Mouse (Mus musculus): Measurements from ENCODE around the gene Lta. TPM values are rescaled to one million over a fixed set of nuclear protein-coding genes. Genes with fewer than 3 reads are reported as not detected.

Gene Lta
- polyA plus RNA-seq, 1 experiment from 2014 or later = not detected

DNA sequence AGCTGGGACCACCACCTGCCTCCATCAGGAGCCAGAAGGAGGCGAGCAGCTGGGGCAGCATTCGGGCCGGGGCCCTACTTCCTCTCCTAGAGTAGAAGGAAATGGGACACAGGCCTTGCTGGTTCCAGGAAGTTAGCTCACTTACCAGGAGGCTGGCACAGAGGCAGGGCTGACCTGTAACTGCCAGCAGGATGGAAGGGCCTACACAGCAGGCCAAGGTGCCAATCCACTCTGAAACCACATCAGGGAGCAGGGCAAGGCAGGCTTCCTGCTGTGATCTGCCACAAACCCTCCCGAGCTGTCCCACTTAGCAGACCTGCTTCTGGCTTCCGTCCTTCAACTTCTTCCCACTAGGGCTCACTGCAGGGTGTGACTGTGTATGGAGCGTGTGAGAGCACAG, 17.1 kb upstream of the Lta start:
- no peak overlapping the region for H3K4me2 ChIP-seq
- ATAC-seq (replicated peaks; ENCODE audit: insufficient number of reproducible peaks, low FRiP score, low TSS enrichment) = no peak
- H3K27ac ChIP-seq (ENCODE audit: low read depth, low read length) = no peak overlapping the region
- H3K36me3 ChIP-seq (ENCODE audit: control insufficient read depth, insufficient read depth, low read length) = peaks cover 8% of the 10 kb centered on the region
- H3K27me3 ChIP-seq (ENCODE audit: control insufficient read depth, insufficient read depth, low read length) = no peaks in the 10 kb centered on the region
- H3K9me3 ChIP-seq (replicated peaks; ENCODE audit: control insufficient read depth, low read length) = no peaks in the 10 kb centered on the region
- no peak overlapping the region for H3K9ac ChIP-seq (ENCODE audit: low read depth, low read length)
- H3K4me3 ChIP-seq (ENCODE audit: low read depth, low read length) = no peak overlapping the region
- WGBS (ENCODE audit: insufficient replicate concordance) = 66% methylated on average over 6 of the region's 6 CpGs
- peaks cover 19% of the 10 kb centered on the region for H3K4me1 ChIP-seq (ENCODE audit: control insufficient read depth, insufficient read depth, low read length)

DNA sequence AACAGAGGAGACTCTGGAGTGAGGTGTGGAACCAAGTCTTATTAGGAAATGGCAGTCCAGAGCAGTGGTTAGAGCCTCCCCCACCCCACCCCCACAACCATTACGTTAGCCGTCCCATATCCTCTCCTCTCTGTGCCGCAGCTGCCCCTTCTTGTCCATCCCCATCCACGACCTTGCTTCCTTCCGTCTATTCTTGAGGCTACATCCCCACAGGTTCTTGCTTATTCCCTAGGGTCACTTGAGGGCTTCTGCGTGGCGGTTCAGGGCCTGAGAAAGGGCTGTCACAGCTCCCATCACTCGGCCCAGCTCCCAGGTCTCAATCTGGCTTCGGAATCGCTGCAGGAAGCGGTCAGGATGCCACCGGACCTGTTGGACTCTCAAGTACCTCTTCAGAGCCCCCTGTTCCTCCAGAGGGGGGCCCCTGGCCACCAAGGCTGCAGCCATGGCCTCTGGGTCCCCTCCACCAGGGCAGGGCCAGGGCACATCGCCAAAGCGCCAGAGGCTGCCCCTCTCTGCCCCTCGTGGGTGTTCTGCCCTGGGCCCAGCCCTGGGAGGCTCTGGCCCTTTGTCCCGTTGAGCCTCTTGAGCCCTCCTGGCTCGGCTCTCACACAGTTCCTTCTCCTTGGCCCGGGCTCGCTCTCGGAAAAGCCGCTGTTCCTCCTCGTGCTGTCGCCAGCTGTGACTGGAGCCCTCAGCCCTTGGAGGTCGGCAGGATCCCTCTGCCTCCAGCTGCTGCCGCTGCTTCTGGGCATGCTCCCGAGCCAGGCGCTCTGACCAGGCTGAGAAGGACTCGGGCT, 15.2 kb upstream of the Lta start, which contains the start of gene Gm16181:
Gene Gm16181 (plus strand): TSS at position 679 of the 797 bp plus-strand sequence.
- H3K9ac ChIP-seq (ENCODE audit: low read depth, low read length) = no peak within 1 kb of the TSS

DNA sequence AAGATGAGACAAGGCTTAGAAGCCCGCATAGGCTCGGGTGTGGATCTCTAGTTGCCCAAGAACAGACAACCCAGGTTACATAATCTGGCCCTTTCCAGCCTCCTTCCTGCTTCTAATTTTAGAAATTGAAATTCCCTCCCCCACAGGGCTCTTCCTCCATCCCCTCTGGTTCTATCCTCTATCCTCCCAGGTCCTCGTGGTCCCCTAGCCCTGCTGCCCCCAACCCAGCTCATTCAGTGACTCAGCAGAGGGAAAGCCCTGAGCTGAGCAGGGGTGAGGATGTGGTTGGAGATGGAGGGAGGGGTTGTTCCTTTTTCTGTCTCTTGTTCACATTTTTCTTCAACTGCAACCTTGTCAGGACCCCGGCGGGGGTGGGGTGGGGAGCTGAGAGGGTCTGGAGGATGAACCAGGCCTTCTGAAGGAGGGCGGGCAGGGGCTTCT, 14.5 kb upstream of the Lta start:
- WGBS (ENCODE audit: insufficient replicate concordance) = 61% methylated on average over 6 of the region's 6 CpGs
- Histone ChIP-seq H3K27ac (ENCODE audit: low read depth, low read length) (peak overlapping the region; percentile 29; the same call in 1 of the 2 replicates), H3K9ac (ENCODE audit: low read depth, low read length) (no peak overlapping the region), H3K4me2 (no peak overlapping the region), H3K4me3 (ENCODE audit: low read depth, low read length) (no peak overlapping the region), H3K36me3 (ENCODE audit: control insufficient read depth, insufficient read depth, low read length) (0 out of 2 replicates have a peak, but pooled peaks cover 2% of the 10 kb centered on the region), H3K9me3 (replicated peaks; ENCODE audit: control insufficient read depth, low read length) (no peaks in the 10 kb centered on the region), H3K4me1 (ENCODE audit: control insufficient read depth, insufficient read depth, low read length) (peaks cover 19% of the 10 kb centered on the region), H3K27me3 (ENCODE audit: control insufficient read depth, insufficient read depth, low read length) (no peaks in the 10 kb centered on the region)
- ATAC-seq (replicated peaks; ENCODE audit: insufficient number of reproducible peaks, low FRiP score, low TSS enrichment) = no peak

More for the DNA sequence above, 15.2 kb upstream of the Lta start, which contains the start of gene Gm16181:
- Histone ChIP-seq H3K36me3 (ENCODE audit: control insufficient read depth, insufficient read depth, low read length) (peaks cover 6% of the 10 kb centered on the region), H3K4me1 (ENCODE audit: control insufficient read depth, insufficient read depth, low read length) (peaks cover 19% of the 10 kb centered on the region), H3K27me3 (ENCODE audit: control insufficient read depth, insufficient read depth, low read length) (no peaks in the 10 kb centered on the region), H3K4me3 (ENCODE audit: low read depth, low read length) (no peak within 1 kb of the TSS), H3K27ac (ENCODE audit: low read depth, low read length) (peak within 1 kb of the TSS; percentile 46), H3K4me2 (no peak within 1 kb of the TSS), H3K9me3 (replicated peaks; ENCODE audit: control insufficient read depth, low read length) (no peaks in the 10 kb centered on the region)
- WGBS (ENCODE audit: insufficient replicate concordance) = 79% methylated on average over 28 of the region's 28 CpGs
- no peak for ATAC-seq (replicated peaks; ENCODE audit: insufficient number of reproducible peaks, low FRiP score, low TSS enrichment)

DNA sequence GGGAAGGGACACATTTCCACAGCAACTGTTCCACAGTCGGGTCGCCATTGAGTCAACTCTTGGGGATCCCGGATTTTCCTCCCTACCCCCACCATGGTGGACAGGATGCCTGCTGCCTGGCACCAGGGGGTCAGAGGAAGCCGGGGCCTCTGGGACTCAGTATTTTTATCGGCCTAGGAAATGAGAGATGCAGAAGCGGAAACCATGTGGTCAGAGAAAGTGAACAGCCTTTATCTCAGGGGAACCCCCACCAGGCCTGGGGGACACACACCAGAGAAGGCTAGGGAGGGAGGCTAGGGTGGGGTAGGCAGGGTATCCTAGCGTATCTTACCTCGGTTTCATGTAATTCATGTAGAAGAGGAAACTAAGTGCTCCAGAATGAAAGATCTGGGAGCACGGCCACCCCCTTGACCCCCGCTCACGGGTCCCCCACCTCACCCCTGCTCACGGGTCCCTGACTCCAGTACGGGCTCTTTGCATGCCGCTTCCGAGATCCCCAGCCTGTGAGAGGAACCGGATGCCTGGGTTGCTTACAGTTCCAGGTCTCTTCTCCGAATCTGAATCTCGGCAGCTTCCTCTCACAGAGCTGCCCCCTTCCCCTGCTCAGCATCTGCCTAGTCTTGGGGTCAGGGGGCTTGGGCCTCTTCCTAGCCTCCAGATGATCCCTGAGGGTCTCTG, 13.5 kb upstream of the Lta start:
- 68% methylated on average over 18 of the region's 18 CpGs for WGBS (ENCODE audit: insufficient replicate concordance)
- Histone ChIP-seq H3K27me3 (ENCODE audit: control insufficient read depth, insufficient read depth, low read length) (no peaks in the 10 kb centered on the region), H3K4me1 (ENCODE audit: control insufficient read depth, insufficient read depth, low read length) (peaks cover 19% of the 10 kb centered on the region), H3K9me3 (replicated peaks; ENCODE audit: control insufficient read depth, low read length) (no peaks in the 10 kb centered on the region), H3K27ac (ENCODE audit: low read depth, low read length) (peak overlapping the region; percentile 66), H3K4me2 (no peak overlapping the region), H3K9ac (ENCODE audit: low read depth, low read length) (no peak overlapping the region), H3K4me3 (ENCODE audit: low read depth, low read length) (no peak overlapping the region), H3K36me3 (ENCODE audit: control insufficient read depth, insufficient read depth, low read length) (0 out of 2 replicates have a peak, but pooled peaks cover 2% of the 10 kb centered on the region)
- peak; percentile 61; the same call in 1 of the 2 replicates for ATAC-seq (replicated peaks; ENCODE audit: insufficient number of reproducible peaks, low FRiP score, low TSS enrichment)

DNA sequence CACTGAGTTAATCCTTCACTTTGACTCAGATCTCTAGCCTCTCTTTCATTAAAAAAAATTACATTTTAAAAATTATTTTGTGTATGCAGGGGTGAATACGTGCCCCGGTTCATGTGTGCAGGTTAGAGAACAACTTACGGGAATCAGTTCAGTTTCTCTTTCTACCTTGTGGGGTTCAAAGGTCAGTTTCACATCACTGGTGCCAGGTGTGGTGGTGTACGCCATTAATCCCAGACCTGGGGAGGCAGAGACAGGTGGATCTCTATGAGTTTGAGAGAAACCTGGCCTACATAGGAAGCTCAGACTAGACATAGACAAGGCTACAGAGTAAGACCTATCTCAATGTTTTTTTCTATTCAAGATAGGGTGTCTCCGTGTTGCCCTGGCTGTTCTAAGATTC, 7.9 kb upstream of the Lta start:
- Histone ChIP-seq H3K4me2 (no peak overlapping the region), H3K27ac (ENCODE audit: low read depth, low read length) (no peak overlapping the region), H3K27me3 (ENCODE audit: control insufficient read depth, insufficient read depth, low read length) (no peaks in the 10 kb centered on the region), H3K9me3 (replicated peaks; ENCODE audit: control insufficient read depth, low read length) (no peaks in the 10 kb centered on the region), H3K9ac (ENCODE audit: low read depth, low read length) (no peak overlapping the region), H3K4me1 (ENCODE audit: control insufficient read depth, insufficient read depth, low read length) (no peaks in the 10 kb centered on the region), H3K4me3 (ENCODE audit: low read depth, low read length) (no peak overlapping the region), H3K36me3 (ENCODE audit: control insufficient read depth, insufficient read depth, low read length) (no peaks in the 10 kb centered on the region)
- ATAC-seq (replicated peaks; ENCODE audit: insufficient number of reproducible peaks, low FRiP score, low TSS enrichment) = no peak
- 87% methylated on average over 5 of the region's 5 CpGs for WGBS (ENCODE audit: insufficient replicate concordance)

DNA sequence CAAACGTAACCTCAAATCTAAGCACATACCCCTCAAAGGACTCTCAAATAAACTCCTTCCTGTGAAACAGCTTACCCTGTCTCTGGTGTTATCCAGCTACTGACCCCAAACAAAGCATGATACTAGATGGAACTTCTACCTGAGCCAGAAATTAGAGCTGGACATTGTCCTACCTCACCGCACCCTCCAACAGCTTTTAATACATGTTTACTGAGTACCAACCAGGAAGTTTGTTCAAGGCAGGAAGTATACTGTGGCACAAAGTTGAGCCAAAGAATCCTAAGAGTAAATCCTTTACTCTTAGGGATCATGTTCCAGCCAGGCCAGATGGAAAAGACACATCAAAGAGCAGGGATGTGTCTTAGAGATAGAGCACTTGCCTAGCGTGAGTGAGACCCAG, 5.4 kb upstream of the Lta start:
- Histone ChIP-seq H3K4me2 (no peak overlapping the region), H3K27ac (ENCODE audit: low read depth, low read length) (no peak overlapping the region), H3K27me3 (ENCODE audit: control insufficient read depth, insufficient read depth, low read length) (no peaks in the 10 kb centered on the region), H3K4me3 (ENCODE audit: low read depth, low read length) (no peak overlapping the region), H3K4me1 (ENCODE audit: control insufficient read depth, insufficient read depth, low read length) (no peaks in the 10 kb centered on the region), H3K9me3 (replicated peaks; ENCODE audit: control insufficient read depth, low read length) (no peaks in the 10 kb centered on the region), H3K9ac (ENCODE audit: low read depth, low read length) (no peak overlapping the region), H3K36me3 (ENCODE audit: control insufficient read depth, insufficient read depth, low read length) (no peaks in the 10 kb centered on the region)
- WGBS (ENCODE audit: insufficient replicate concordance) = 66% methylated on average over 3 of the region's 3 CpGs
- no peak for ATAC-seq (replicated peaks; ENCODE audit: insufficient number of reproducible peaks, low FRiP score, low TSS enrichment)

DNA sequence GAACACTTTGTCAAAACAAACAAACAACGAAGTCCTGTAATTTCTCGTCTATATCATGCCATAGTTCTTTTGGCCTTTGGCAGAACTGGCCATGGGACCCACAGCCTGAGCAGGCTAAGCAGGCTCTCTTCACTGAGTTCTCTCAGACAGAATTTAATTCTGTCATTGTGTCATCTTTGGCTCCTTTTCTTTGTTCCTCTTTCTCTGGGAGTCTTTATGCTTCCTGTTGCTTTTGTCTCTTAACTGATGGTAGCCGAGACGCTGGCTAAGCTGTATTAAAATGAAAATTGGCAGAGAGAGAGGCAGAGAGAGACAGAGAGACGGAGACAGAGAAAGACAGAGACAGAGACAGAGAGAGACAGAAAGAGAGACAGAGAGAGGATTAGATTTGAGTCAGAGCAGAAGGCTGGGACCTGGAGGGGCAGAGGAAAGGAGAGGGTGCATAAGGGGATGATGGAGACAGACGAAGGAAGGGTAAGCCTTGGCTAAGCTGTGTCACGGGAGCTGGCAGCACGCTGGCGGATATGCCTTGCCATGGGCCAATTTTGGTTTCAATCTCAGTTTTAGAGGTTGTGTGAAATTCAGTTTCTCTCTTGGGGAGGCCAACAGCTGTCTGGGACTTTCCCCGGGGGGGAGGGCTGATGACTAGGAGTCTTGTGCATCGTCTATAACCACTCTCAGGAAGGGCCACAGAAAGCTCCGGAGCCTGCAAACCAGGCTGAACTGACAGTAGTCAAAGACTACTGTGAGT, 4.8 kb upstream of the Lta start:
- Histone ChIP-seq H3K27ac (ENCODE audit: low read depth, low read length) (no peak overlapping the region), H3K27me3 (ENCODE audit: control insufficient read depth, insufficient read depth, low read length) (peaks cover 6% of the 10 kb centered on the region), H3K4me2 (no peak overlapping the region), H3K4me3 (ENCODE audit: low read depth, low read length) (no peak overlapping the region), H3K9me3 (replicated peaks; ENCODE audit: control insufficient read depth, low read length) (no peaks in the 10 kb centered on the region), H3K4me1 (ENCODE audit: control insufficient read depth, insufficient read depth, low read length) (no peaks in the 10 kb centered on the region), H3K9ac (ENCODE audit: low read depth, low read length) (no peak overlapping the region), H3K36me3 (ENCODE audit: control insufficient read depth, insufficient read depth, low read length) (no peaks in the 10 kb centered on the region)
- no peak for ATAC-seq (replicated peaks; ENCODE audit: insufficient number of reproducible peaks, low FRiP score, low TSS enrichment)
- 74% methylated on average over 12 of the region's 12 CpGs for WGBS (ENCODE audit: insufficient replicate concordance)

DNA sequence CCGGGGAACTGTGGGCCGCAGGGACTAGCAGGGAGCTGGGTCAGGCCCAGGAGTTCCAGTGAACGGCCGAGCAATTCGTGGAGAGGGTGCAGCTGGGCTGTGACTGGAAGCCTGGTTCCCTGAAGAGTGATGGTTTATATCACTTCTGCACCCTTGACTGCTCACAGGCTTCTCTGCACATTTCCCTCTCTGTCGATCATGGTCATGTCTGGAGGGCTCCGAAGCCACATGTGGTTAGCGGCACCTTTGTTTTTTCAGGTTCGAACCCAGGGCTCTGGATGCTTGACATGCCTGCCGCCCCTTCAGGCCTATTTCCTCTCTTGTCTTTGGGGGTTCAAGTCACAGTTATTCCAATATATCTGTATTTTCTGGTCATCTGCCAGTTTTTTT, 224 bp upstream of the Lta start:
- H3K36me3 ChIP-seq (ENCODE audit: control insufficient read depth, insufficient read depth, low read length) = no peaks in the 10 kb centered on the region
- no peak overlapping the region for H3K27ac ChIP-seq (ENCODE audit: low read depth, low read length)
- ATAC-seq (replicated peaks; ENCODE audit: insufficient number of reproducible peaks, low FRiP score, low TSS enrichment) = no peak
- H3K4me1 ChIP-seq (ENCODE audit: control insufficient read depth, insufficient read depth, low read length) = no peaks in the 10 kb centered on the region
- H3K9ac ChIP-seq (ENCODE audit: low read depth, low read length) = no peak overlapping the region
- H3K4me2 ChIP-seq = no peak overlapping the region
- no peaks in the 10 kb centered on the region for H3K9me3 ChIP-seq (replicated peaks; ENCODE audit: control insufficient read depth, low read length)
- 49% methylated on average over 10 of the region's 10 CpGs for WGBS (ENCODE audit: insufficient replicate concordance)
- H3K27me3 ChIP-seq (ENCODE audit: control insufficient read depth, insufficient read depth, low read length) = peaks cover 47% of the 10 kb centered on the region
- H3K4me3 ChIP-seq (ENCODE audit: low read depth, low read length) = no peak overlapping the region

Measured in heart, embryonic 11.5 days (tissue).